Mouse (Mus musculus): ENCODE results near the gene 4933424G06Rik. TPM values are rescaled to one million over a fixed set of nuclear protein-coding genes. Genes with fewer than 3 reads are reported as not detected.

4933424G06Rik gene
- total RNA-seq, 2 experiments from 2014 or later, result 0.51 to 1.5 TPM

DNA sequence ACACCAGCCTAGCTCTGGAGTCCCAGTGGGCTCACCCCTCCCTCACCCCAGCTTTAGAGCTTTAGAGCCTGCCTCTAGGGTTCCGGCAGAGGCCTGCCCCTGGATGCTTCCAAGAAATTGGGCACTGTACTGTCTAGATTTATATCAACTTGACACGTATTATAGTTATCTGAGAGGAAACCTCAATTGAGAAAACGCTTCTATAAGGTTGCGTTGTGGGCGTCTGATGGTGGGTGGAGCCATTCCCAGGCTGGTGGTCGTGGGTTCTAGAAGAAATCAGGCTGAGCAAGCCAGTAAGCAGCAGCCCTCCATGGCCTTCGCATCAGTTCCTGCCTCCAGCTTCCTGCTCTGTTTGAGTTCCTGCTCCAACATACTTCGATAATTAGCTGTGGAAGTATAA lies 51.1 kb downstream of the 4933424G06Rik start:
- no peak overlapping the region for H3K27ac ChIP-seq

DNA sequence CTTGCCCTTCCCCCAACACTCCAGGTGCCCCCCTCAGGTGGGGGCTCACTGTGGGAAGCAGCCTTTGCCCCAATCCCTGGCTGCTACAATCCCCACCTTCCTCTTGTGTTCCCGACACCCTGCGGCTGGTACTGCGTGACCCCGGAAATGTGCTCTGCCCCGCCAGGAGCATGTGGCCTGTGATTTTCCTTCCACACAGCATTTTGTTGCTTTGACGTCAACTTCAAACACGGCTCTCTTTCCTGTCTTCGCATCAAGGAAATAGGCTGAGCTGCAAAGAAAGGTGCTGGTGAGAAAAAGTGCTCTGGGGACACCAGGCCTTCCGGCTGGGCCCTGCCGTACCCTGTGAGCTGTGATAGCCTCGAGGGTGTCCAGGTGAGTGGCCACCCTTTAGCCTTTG lies 51.6 kb downstream of the 4933424G06Rik start, which contains the start of gene Zap70:
Gene Zap70 (plus strand): TSS at position 231 of the 400 bp plus-strand sequence.
- intact Hi-C loops (cut with DNase I), result no loop called here
- TF ChIP-seq CTCF (IDR thresholded peaks at IDR 0.05), result no peak
- H3K27ac ChIP-seq, result no peak within 1 kb of the TSS
- H3K4me3 ChIP-seq, result no peak within 1 kb of the TSS
- no peak for DNase-seq

More for the DNA sequence above, 51.1 kb downstream of the 4933424G06Rik start:
- no peak for DNase-seq
- intact Hi-C loops (cut with DNase I), result no loop called here
- TF ChIP-seq CTCF (IDR thresholded peaks at IDR 0.05), result no peak
- H3K4me3 ChIP-seq, result no peak overlapping the region

DNA sequence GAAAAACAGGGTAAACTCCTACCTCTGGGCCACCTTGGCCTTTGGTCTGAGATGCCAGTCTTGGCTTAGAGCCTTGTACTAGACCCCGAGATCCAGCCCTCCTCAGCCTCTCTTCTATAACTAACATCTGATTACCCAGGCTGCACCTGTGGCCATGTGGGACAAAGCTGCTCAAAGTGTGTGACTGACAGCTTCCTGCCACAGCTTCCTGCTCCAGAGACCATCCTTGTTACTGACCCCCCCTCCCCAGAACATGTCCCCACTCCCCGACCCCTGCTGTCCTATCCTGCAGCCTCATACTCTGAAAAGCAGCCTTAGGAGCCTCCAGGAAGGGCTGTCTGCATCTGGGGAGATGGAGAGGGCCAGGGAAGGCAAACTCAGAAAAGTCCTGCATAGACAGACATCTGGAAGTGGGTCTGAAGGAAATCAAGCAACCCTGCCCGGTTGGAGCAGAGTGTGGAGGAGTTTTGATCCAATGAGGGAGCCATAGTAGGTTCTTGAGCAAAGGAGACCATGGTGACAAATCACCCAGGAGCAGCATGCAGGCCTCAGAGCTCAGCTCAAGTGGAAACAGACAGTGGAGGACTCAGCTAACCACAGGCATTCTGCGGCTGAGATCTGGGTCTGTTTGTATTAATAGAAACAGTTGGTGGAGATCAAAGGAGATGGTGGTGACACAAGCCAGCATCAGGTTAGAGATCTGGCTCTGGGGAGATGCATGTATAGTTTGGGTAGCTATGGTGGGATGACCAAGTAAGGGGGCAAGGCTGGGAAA lies 56.7 kb downstream of the 4933424G06Rik start:
- Histone ChIP-seq H3K27ac (no peak overlapping the region), H3K4me3 (no peak overlapping the region)
- no peak for DNase-seq
- TF ChIP-seq CTCF (IDR thresholded peaks at IDR 0.05), result no peak
- intact Hi-C loops (cut with DNase I), result no loop called here

DNA sequence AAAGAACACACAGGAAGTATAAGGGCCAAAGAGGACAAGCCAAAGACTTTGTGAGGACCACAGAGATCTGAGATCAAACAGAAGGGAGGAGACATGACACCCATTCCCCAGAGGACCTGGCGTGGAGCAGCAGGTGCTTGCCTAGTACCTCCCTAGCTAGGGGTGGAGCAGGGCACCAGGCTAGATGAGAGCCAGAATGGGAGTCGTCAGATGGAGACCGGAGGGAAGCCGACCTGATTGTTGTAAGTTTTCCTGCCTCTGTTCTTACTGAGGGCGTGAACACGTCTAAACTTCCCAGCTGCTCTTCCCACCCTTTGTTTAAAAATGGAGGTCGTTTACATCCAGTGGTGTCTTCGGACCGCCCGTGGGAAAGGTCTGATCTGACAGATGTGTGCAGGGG lies 57.4 kb downstream of the 4933424G06Rik start:
- TF ChIP-seq CTCF (IDR thresholded peaks at IDR 0.05), result no peak
- H3K4me3 ChIP-seq, result no peak overlapping the region
- intact Hi-C loops (cut with DNase I), result no loop called here
- no peak overlapping the region for H3K27ac ChIP-seq
- no peak for DNase-seq

DNA sequence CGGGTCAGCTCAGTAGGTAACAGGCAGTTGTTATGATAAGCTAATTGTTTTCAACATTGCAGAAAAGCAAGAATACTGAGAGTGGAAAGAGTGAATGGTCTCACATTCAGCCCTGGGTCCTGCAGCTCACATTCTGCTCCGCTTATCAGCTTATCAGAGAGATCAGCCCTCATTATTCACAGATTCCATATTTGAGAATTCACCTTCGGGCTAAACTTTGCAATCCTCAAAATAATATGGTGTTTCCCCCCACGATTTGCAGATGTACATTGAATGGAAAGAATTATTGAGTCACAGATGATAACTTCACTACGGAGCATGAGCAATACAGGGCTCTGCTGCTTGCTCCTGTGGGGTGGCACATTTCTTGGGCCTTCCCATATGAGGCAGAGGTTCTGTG lies 58.8 kb downstream of the 4933424G06Rik start:
- no peak for DNase-seq
- no peak overlapping the region for H3K4me3 ChIP-seq
- intact Hi-C loops (cut with DNase I), result no loop called here
- H3K27ac ChIP-seq, result no peak overlapping the region
- TF ChIP-seq CTCF (IDR thresholded peaks at IDR 0.05), result no peak

DNA sequence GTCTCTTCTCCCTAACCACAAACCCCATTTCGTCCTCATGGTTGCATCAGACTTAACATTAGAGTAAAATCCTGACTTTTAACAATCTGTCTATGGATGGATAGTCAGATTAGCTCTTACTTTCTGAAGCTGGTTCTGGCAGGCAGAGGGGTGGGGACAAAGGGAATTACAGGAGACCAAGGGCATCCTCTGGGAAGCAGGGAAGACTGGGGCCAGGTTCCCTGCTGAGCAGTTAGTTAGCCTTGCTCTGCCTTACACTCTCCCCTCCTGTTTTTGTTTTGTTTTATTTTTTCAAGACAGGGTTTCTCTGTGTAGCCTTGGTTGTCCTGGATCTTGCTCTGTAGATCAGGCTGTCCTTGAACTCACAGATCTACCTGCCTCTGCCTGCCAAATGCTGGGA lies 60.0 kb downstream of the 4933424G06Rik start:
- DNase-seq, result no peak
- no peak for TF ChIP-seq CTCF (IDR thresholded peaks at IDR 0.05)
- Histone ChIP-seq H3K4me3 (no peak overlapping the region), H3K27ac (no peak overlapping the region)
- intact Hi-C loops (cut with DNase I), result no loop called here

DNA sequence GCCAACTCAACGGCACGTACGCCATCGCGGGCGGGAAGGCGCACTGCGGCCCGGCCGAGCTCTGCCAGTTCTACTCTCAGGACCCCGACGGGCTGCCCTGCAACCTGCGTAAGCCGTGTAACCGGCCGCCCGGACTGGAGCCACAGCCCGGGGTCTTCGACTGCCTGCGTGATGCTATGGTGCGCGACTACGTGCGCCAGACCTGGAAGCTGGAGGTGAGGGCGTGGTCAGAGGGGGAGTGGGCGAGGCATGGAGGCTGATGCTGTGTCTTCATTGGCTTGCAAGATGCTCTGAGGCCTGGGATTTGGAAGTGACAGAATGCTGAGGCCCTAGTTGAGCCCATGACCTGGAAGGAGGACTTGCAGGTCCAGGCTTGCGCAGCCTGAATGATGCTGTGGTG lies 61.0 kb downstream of the 4933424G06Rik start:
- Histone ChIP-seq H3K27ac (no peak overlapping the region), H3K4me3 (no peak overlapping the region; the same call in 1 of the 2 replicates)
- intact Hi-C loops (cut with DNase I), result no loop called here
- DNase-seq, result no peak
- no peak for TF ChIP-seq CTCF (IDR thresholded peaks at IDR 0.05)

DNA sequence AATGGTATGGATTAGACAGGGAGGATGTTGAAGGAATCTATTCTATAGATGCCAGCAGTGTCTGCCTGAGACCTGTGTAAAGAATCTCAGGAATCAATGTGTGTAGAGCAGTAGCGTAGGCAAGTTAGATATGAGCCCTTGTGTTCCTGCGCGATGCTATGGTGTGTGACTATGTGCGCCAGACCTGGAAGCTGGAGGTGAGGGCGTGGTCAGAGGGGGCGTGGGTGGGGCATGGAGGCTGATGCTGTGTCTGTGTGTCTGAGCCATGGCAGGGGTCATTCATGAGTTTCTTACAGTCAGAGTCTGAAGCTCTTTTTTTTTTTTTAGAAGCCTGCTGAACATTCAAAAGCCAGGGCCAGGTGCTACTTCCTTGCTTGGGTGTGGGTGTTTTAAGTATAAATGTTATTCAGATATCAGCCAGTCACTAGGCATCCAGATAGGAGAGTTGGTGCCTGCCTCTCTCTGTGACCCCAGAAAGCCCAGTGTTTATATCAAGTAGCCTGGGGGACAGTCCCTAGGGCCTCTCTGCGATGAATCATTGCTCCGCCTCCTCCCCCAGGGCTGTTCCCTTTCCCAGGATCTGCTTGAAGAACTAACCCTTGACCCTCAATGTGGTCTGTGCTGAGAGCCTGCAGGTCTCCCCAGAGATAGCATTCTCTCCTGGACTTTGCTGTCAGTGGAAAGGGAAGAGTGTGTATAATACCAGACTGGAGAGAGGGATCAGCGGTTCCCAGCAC lies 62.4 kb downstream of the 4933424G06Rik start:
- Histone ChIP-seq H3K27ac (no peak overlapping the region), H3K4me3 (no peak overlapping the region)
- no peak for DNase-seq
- intact Hi-C loops (cut with DNase I), result no loop called here
- no peak for TF ChIP-seq CTCF (IDR thresholded peaks at IDR 0.05)

DNA sequence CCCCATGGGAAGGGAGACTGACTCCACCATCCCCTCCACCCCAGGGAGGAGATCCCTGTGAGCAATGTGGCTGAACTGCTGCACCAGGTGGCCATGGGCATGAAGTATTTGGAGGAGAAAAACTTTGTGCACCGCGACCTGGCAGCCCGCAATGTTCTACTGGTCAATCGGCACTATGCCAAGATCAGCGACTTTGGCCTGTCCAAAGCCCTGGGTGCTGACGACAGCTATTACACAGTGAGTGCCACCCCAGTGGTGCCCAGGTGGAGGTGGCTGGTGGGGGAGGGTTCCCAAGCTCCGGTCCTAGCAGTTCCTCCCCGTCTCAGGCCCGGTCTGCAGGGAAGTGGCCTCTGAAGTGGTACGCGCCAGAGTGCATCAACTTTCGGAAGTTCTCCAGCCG lies 70.8 kb downstream of the 4933424G06Rik start:
- no peak overlapping the region for H3K27ac ChIP-seq
- intact Hi-C loops (cut with DNase I), result loop anchor here (5.0 kb wide), 1 partner anchor 352 kb away; no protein-coding TSS in a partner anchor
- H3K4me3 ChIP-seq, result no peak overlapping the region
- DNase-seq, result peak; percentile 26
- TF ChIP-seq CTCF (IDR thresholded peaks at IDR 0.05), result no peak

DNA sequence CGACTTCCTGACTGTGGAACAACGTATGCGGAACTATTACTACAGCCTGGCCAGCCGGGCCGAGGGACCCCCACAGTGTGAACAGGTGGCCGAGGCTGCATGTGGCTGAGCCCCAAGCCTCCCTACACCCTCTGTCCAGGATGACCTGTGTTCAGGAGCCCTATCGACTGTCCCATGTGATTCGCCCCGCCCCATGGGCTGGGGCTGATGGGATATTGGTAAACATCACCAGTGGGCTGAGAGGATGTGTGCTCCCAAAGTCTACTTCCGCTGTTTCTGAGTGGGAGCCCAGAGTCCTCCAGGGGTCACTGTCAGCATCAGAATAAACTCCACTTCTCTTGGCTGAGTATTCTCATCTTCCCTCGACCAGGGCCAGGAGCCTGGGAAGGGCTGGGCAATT lies 72.5 kb downstream of the 4933424G06Rik start:
- peak; percentile 14 for DNase-seq
- peak; percentile 16; the same call in 1 of the 2 replicates for TF ChIP-seq CTCF (IDR thresholded peaks at IDR 0.05)

DNA sequence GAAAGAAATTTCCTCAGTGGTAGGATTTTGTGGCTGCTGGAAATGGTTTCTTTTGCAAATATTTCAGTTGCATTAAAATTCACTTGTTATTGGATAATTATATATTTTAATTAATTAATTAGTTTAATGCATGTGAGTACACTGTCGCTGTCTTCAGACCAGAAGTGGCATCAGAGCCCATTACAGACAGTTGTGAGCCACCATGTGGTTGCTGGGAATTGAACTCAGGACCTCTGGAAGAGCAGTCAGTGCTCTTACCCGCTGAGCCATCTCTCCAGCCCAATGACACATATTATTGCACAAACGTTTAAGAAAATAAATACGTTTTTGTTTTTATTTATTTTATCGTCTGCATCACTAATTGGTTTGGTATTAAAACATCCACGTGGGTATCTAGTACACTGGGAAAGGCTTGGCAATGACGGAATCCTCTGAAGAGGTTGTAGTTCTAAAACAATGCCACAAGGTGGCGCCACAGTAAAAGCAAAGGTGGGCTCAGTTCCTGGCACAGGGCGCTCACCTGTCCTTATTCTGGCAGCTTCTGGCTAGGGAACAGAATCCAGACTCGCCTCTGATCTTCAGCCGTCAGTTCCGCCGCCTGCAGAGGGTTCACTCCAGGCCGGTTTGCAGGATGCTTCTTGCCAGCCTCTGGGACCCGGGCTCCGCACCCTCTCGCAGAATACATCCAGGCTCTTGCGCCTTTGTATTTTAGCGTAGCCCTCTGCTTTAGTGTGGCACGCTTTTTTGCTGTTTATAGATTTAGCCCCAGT lies 74.6 kb downstream of the 4933424G06Rik start:
- intact Hi-C loops (cut with DNase I), result loop anchor here (2.0 to 5.0 kb wide), 2 partner anchors 348 to 410 kb away; no protein-coding TSS in a partner anchor
- peak; percentile 85 for TF ChIP-seq CTCF (IDR thresholded peaks at IDR 0.05)
- H3K4me3 ChIP-seq, result peak overlapping the region; percentile 68
- DNase-seq, result peak; percentile 80
- H3K27ac ChIP-seq, result no peak overlapping the region

More for the DNA sequence above, 72.5 kb downstream of the 4933424G06Rik start:
- intact Hi-C loops (cut with DNase I), result loop anchor here (5.0 kb wide), 1 partner anchor 350 kb away; no protein-coding TSS in a partner anchor
- H3K4me3 ChIP-seq, result no peak overlapping the region
- no peak overlapping the region for H3K27ac ChIP-seq

DNA sequence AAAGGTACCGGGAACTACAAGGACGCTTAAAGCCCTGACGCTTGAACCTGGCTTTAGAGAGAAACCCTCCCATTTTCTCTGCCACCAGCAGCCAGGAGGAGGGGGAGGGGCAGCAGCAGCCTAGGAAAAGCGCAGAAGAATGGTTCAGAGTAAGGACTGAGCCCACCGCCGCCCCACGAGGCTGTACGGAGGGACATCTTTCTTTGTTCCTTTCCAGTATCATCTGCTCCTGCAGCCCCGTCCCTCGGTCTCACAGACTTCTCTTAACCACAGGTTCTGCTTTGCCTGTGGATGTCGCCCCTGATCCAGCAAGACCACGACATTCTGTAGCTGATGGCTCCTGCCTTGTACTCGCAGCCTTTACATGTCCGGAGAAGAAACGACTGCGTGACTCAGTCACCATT lies 75.3 kb downstream of the 4933424G06Rik start:
- peak; percentile 25 for DNase-seq
- Histone ChIP-seq H3K4me3 (peak overlapping the region; percentile 68), H3K27ac (no peak overlapping the region)
- TF ChIP-seq CTCF (IDR thresholded peaks at IDR 0.05), result no peak
- intact Hi-C loops (cut with DNase I), result loop anchor here (2.0 kb wide), 1 partner anchor 410 kb away; no protein-coding TSS in a partner anchor

Measured in gastrocnemius, adult 2 months (tissue).